Mouse (Mus musculus): ENCODE measurements around the gene Ahnak.

- TF ChIP-seq CTCF (IDR thresholded peaks at IDR 0.05; ENCODE audit: insufficient read depth, low read length) (no peak), POLR2A (IDR thresholded peaks at IDR 0.05; ENCODE audit: borderline replicate concordance, extremely low read depth, low read depth, low read length) (no peak)
These were observed 110.7 kb downstream of the Ahnak start for GRCm38 (mm10) chr19:9099751-9100150.

Measured in lung, adult 2 months (tissue).